Mouse (Mus musculus) spleen, adult 2 months (tissue): ENCODE results near the gene Atl1.

Experiments used
- CTCF ChIP-seq: fragments of 200-500 bp; IDR thresholded peaks from 2 replicates; pipeline ENCODE4 v1.5.1; 2011; ENCODE audit warnings: mild to moderate bottlenecking, inconsistent platforms; ENCODE audit not compliant: insufficient read depth, insufficient read length, insufficient replicate concordance; ENCODE audit errors: extremely low read depth
- POLR2A ChIP-seq: fragments of 200-500 bp; IDR thresholded peaks from 2 replicates; pipeline ENCODE4 v1.6.1; 2011; ENCODE audit warnings: low read depth, low read length, inconsistent platforms

DNA sequence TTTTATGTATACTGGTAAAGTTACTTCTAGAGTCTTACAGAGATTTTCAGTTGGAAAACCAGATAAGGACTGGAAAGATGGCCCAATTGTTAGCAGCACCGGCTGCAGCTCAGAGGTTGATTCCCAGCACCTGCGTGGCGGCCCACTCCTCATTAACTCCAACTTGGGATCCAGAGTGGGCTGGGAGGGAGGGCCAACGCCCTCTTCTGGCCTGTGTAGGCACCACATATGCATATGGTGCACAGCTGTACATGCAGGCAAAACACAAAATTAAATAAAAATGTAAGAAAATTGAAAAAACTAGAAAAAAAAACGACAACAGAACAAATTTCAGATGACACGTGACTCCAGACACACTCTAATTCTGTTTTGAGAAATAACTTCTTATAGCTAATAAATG lies 1.5 kb downstream of the Atl1 start:
- TF ChIP-seq CTCF (no peak), POLR2A (no peak)
